Mouse (Mus musculus) A20 (cell line): ENCODE results near the gene Ly6g5b.
A peak's percentile ranks its signal among the peaks of the same experiment; 100 is the strongest.

Experiments used
- DNase-seq: peaks from one replicate; pipeline ENCODE4 v3.0.0-alpha.2; 2011; ENCODE audit warnings: low read depth, low spot score

Ly6g5b gene

GRCm38 (mm10) chr17:35115046-35116019 is at the start of gene Ly6g5b:
TSS of gene Ly6g5b (minus strand) at chr17:35115428.
- DNase-seq = peak; percentile 40

DNA sequence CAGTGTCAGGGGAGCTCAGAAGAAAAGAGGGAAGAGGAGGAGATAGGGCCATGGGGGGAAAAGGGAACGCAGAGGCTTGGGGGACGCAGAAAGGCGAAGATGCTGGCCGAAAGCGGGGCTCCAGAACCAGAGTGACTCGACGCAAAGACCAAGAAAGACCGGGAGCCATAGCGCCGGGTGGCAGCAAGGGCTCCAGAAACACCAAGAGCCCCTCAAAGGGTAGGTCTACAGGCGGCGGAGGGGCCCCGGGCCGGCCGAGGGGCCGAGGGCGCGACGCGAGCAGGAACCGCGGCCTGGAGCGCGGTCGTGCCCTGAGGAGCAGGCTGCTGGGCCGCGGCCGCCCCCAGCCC is 49.0 kb upstream of the Ly6g5b start:
- DNase-seq = peak; percentile 33

- no peak for DNase-seq
Observed at GRCm38 (mm10) chr17:35163326-35164081, 48.3 kb upstream of the Ly6g5b start.

- no peak for DNase-seq
Observed at GRCm38 (mm10) chr17:35162730-35163129, 47.5 kb upstream of the Ly6g5b start.

- DNase-seq = no peak
Observed at GRCm38 (mm10) chr17:35162121-35162520, 46.9 kb upstream of the Ly6g5b start.

- DNase-seq = no peak
Observed at GRCm38 (mm10) chr17:35161421-35161820, 46.2 kb upstream of the Ly6g5b start.

DNA sequence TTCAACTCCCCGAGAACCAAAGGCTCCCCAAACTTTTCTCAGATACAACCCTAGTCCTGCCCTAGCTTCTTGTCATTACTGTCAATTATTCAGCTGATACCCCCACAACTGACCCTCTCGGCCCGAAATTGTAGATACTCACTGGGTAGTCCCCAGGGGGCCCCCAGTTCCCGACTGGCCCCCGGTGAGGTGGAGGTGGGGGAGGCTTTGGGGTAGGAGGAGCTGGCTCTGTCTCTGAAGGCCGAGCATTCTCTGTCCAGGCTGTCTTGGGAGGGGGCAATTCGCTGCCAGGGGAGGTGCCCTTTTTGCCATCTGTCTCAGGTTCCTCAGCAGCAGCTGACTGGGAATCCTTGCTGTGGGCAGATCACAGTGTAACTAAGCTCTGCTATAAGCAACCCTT is 44.4 kb upstream of the Ly6g5b start:
- DNase-seq = no peak

- DNase-seq = no peak
Observed at GRCm38 (mm10) chr17:35158850-35159593, 43.8 kb upstream of the Ly6g5b start.

- DNase-seq = no peak
Observed at GRCm38 (mm10) chr17:35157661-35158175, 42.5 kb upstream of the Ly6g5b start.

- DNase-seq = no peak
Observed at GRCm38 (mm10) chr17:35157254-35157653, 42.0 kb upstream of the Ly6g5b start.

DNA sequence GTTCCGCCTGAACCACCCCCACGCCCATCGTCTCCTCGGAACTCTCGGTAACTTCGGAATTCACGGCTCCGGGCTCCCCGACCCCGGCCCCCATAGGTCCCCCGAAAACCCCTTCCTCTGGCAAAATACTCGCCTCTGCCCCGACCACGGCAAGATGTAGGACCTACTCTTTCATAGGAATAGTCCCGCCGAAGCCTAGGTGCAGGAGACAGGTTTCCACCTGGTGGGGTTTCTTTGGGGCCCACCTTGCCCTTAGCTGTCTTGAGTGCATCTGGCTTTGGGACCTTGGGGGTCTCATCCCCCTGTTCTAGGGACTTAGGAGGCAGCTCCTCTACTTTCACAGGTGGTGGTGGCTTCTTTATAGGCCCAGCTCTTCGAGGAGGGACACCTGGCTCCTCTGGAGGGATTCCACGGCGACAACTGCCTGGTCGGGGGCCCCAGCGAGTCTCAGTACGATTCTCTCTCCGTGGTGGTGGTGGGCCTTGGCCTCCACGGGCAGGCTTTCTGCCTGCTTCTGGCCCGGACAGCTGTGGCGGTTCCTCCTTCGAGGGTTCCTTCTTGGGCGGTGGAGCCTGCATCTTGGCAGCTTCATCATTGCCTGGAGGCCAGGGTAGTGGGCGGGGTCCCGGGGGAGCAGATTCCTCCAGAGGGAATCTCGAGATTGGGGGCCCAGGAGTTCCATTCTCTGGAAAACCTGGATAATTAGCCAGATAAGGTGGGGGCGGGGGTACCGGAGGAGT is 41.4 kb upstream of the Ly6g5b start:
- no peak for DNase-seq

DNA sequence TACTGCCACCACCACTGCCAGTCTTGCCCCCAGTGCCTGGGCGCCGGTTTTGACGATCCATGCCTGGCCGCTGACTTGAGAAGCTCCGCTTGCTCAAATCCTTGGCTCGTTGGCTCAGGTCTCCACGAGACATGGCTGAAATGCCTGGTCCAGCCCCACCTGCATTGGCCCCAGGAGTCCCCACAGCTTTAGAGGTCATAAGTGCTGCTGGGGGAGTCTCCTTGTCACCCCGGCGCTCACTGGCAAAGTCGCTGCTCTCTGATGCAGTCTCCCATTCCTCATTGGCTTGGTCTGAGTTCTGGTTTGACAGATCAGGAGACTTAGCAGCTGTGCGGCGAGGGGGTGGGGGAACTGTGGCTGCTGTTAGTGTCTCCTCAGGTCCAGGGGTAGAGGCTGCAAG is 40.2 kb upstream of the Ly6g5b start:
- no peak for DNase-seq

DNA sequence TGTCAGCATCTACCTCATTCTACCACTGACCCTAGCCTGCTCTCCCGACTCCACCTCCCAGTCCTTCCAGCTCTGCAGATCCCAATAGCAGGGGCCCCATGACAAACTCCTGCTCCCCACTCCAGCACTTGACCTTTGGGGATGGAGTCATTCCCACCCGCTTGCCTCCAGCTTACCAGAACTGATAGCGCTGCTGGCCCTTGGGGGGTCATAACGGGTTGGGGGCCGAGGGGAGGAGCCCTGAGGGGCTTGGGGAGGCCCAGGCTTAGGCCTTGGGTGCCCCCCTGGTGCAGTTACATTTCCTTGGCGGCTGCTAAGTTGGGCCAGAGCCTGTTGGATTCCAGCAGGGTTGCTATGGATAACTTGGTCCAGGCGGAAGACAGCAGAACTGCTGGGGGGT is 39.4 kb upstream of the Ly6g5b start:
- no peak for DNase-seq

DNA sequence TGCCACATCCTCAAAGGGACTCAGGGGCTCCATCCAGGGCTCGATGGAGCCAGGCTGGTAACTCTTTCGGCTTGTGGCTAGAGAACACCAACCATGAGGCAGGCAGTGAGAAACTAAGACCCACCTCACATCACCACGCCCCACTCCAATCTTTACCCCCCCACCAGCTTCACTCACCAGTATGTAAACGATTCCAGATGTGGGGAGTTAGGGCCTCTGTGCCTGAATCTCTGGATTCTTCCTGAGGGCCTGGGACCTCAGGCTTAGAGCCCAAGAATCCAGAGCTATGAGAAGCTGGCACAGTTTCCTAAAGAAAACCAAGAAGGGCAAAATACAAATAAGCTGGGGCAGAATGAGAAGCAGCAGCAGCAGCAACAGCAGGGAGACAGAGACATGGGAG is 38.7 kb upstream of the Ly6g5b start:
- DNase-seq = no peak

DNA sequence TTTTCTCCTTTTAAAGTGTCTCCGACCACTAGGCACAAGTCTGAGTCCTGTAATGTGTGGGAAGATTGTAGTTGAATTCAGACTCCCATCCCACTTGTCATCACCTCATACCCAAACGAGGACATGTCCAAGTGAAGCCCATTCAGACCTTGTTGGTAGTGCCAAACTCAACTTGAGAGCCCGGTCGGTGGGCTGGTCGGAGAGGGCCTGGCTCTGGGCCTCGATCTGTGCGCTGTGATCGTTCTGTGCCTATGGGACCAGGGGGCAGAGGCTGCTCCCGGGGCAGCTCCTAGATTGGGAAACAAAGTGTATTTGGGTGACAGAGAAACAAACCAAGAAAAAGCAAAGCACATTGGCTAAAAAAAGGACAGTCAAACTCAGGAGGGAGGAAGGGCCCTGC is 37.8 kb upstream of the Ly6g5b start:
- DNase-seq = no peak

- no peak for DNase-seq
Observed at GRCm38 (mm10) chr17:35152121-35152520, 36.9 kb upstream of the Ly6g5b start.

DNA sequence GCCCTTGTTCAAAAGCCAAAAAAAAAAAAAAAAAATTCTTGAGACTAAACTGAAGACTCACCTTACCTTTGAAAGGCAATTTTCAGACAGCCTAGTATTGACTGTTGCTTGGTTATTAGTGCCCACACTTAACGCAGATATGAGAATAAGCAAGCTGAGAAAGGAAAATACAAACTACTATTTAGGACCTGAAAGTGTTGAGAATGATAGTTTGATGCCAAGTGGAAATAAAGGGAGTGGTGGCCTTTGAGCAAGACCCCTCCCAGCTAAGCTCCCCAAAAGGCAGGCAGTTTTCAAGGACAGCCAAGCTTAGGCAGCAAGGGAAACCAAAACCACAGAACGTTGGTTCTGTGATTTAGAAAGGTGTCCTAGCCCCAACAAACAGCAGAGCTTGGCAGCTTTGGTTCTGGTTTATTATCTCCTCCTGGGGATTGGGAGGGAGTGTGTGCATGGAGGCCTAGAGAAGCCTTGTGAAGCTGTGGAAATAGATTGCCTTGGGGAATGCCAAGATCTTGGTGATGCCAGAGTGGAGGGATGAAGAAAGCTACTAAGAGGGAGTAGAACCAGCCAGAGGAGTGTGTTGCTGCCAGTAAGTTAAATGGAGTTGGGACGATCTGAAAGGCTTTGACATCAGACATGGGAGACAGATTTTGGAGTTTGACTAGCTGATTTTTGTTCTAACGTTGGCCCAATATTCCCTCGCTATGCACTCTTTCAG is 32.9 kb upstream of the Ly6g5b start:
- DNase-seq = no peak

DNA sequence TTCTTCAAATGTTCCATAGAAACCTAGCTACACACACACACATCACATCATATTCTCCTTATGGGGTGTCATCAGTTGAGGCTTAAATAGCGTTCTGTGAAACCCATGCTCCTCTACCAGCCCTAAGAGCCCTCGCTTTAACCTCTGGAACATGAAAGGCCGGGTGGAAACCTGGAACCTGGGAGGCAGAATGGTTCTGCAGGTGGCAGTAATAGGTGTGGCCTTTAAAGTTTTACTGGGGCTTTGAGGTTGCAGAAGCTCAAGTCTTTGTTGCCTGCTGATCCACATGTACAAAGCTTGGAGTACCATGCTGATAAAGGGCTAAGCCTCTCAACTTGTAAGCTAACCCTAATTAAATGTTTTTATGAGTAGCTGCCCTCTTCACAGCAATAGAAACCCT is 32.1 kb upstream of the Ly6g5b start:
- no peak for DNase-seq

DNA sequence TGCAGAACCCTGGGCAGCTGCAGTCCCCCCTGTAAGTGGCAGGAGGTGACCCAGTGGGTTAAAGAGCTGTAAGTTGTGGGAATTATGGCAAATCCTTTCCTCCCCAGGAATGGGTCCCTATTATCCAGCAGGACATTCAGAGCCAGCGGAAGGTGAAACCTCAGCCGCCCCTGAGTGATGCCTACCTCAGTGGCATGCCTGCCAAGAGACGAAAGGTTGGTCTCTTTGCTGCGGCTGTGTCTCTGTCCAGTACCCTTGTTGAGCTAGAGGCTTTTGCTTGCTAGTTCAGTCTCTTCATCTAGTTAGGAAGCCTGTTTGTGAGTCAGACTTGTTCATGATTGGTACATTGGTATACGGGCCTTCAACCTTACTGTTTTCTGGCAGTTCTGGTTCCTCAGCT is 30.9 kb upstream of the Ly6g5b start:
- no peak for DNase-seq

GRCm38 (mm10) chr17:35141971-35142370 is 26.7 kb upstream of the Ly6g5b start:
- no peak for DNase-seq
